Mouse (Mus musculus) C2C12 (cell line): Measurements from ENCODE around the gene 4930402F06Rik.

Source experiments
- CEBPB ChIP-seq: IDR thresholded peaks from one replicate; pipeline ENCODE4 v1.6.1; 2011; ENCODE audit warnings: low read depth, mild to moderate bottlenecking, control low read depth, moderate library complexity
- CTCF ChIP-seq: IDR thresholded peaks from one replicate; pipeline ENCODE4 v1.5.1; 2011; ENCODE audit not compliant: control insufficient read depth, insufficient read depth, insufficient read length
- MAX ChIP-seq: IDR thresholded peaks from one replicate; pipeline ENCODE4 v1.6.1; 2011; ENCODE audit warnings: mild to moderate bottlenecking, control low read depth
- MYOD1 ChIP-seq: IDR thresholded peaks from one replicate; pipeline ENCODE4 v1.6.1; 2011; ENCODE audit warnings: low read depth; ENCODE audit not compliant: control insufficient read depth, insufficient read length
- MYOG ChIP-seq: IDR thresholded peaks from one replicate; pipeline ENCODE4 v1.6.1; 2011; ENCODE audit not compliant: control insufficient read depth, insufficient read length; ENCODE audit errors: extremely low read depth
- USF1 ChIP-seq: IDR thresholded peaks from one replicate; pipeline ENCODE4 v1.6.1; 2011; ENCODE audit warnings: low read depth, mild to moderate bottlenecking, control low read depth, moderate library complexity

DNA sequence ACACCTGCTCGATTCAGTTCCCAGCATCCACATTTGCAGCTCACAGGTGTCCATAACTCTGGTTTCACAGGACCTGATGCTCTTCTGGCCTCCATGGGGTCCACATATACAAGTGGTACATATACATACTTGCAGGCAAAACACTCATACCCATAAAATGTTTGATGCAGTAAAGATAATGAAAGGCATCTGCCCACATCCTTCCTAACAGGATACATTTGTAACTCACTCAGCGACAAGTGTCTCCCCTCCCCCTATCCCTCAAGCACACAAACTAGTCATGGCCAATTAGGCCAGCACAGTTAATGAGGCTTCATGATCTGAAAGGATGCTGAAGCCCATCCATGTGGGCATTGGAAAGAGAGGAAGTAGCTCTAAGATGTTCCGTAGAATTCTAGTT, 25.4 kb upstream of the 4930402F06Rik start:
- TF ChIP-seq CTCF (no peak), USF1 (no peak), MAX (no peak), MYOG (no peak), CEBPB (no peak), MYOD1 (no peak)
